Mouse (Mus musculus) lung, adult 2 months (tissue): ENCODE measurements around the gene Clec4a3.

Experiments used
- CTCF ChIP-seq: fragments of 200-500 bp; IDR thresholded peaks from 2 replicates; pipeline ENCODE4 v1.5.1; 2011; ENCODE audit warnings: mild to moderate bottlenecking, low read length, control low read depth; ENCODE audit not compliant: insufficient read depth
- POLR2A ChIP-seq: fragments of 200-500 bp; IDR thresholded peaks from 2 replicates; pipeline ENCODE4 v1.6.1; 2011; ENCODE audit warnings: low read depth, mild to moderate bottlenecking, control low read depth, low read length, borderline replicate concordance; ENCODE audit errors: extremely low read depth

GRCm38 (mm10) chr6:122946760-122947159, 5.6 kb upstream of the Clec4a3 start:
- no peak for TF ChIP-seq CTCF
- no peak for TF ChIP-seq POLR2A
